Mouse (Mus musculus) megakaryocyte, adult 5-6 weeks (primary cell): ENCODE measurements around the gene Hgfac. TPM values are rescaled to one million over a fixed set of nuclear protein-coding genes. Genes with fewer than 3 reads are reported as not detected.

ENCODE experiments used
- ATAC-seq: 2 replicates; pipeline ENCODE4 v1.8.0; 2016; ENCODE audit warnings: mild to moderate bottlenecking, inconsistent platforms; ENCODE audit not compliant: poor library complexity, severe bottlenecking
- total RNA-seq, 2 experiments: library from RNA; stranded (forward) in 1 of 2; stranded (reverse) in 1 of 2; fragments of 153-499, 151-499 nt in 1 of 2; fragments of 221-1000, 200-1000 nt in 1 of 2; gene quantifications; 2 replicates each; pipeline versions ENCODE4 v1.2.3 to v1.2.4; 2015 to 2017

Gene Hgfac
- total RNA-seq, 2 experiments from 2014 or later: 0.44 TPM; not detected in 1

DNA sequence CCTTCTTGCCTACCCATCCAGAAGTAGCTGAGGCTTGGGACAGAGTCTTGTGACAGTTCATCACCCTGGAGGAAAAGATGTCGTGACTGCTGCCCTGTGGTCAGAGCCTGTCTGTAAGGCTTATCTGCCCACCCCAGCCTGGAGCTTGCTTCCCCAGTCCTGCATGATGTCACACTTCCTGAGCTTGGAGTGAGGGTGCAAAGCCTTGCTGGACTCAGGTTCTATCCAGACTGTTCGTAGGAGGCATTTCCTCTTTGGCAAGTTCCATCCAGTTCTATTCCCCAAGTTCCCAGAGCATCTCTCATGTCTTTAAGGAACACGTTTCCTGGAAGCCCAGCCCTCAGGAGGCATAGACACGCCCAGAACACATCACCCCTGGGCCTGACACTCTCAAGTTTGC is 5.5 kb upstream of the Hgfac start:
- no peak for ATAC-seq

DNA sequence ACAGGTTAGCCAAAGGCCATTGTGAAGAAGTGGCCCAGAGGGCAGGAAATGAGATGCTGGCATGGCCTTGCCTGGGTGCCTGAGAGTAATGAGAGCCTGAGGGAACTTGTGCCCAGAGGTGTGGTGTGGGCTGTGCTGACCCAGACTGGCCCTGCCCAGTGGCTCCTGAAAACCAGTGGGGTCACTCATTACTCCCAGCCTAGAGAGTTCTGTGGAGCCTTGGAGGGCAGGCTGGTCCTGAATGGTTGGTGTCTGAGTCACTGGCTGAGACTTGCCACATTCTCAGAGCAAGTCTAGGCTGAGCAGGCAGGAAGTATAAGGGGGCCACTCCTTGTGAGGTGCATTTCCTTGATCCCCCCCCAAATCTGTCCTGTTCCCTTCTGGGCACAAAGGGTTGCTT is 3.9 kb upstream of the Hgfac start:
- ATAC-seq: no peak

DNA sequence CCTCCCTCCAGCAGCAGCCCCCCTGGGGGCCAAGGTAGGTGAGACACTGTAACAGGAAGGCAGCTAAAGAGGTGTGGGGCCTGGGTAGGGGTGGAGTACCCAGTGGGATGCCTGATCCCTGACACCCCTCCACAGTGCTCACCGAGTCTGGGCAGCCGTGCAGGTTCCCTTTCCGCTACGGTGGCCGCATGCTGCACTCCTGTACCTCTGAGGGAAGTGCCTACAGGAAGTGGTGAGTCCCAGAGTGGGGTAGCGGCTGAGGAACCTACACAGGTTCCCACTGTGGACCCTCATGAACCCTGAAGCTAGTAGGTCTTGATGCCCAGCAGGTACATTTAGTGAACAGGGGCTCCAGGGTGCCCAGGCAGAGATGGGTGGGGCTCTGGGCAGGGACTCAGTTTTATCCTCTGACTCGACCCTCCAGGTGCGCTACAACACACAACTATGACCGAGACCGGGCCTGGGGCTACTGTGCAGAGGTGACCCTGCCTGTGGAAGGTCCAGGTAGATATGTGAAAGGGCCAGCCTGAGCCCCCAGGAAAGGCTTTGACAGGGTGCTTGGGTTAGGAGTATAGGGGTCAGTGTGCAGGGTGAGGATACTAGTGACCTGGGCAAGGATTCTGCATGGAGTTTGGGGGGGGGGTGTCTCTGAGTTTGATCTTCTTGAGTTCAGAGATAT is 1.3 kb downstream of the Hgfac start:
- peak; percentile 72 for ATAC-seq

DNA sequence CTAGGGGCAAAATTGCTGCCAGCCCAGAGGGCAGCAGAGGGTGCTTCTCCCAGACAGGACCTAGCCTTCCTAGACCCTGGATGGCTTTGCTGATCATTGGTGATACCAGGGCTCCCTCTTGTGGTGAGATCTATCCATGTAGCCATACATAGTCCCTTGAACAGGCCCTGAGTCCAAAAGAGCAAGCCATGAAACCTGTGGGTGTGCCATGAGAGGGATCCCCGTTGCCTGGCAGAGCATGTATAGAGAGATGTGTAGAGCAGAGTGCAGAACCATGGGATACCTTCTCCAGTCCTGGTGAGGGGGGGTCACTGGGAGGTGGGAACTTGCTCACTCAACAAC is 1.8 kb downstream of the Hgfac start:
- peak; percentile 71 for ATAC-seq

DNA sequence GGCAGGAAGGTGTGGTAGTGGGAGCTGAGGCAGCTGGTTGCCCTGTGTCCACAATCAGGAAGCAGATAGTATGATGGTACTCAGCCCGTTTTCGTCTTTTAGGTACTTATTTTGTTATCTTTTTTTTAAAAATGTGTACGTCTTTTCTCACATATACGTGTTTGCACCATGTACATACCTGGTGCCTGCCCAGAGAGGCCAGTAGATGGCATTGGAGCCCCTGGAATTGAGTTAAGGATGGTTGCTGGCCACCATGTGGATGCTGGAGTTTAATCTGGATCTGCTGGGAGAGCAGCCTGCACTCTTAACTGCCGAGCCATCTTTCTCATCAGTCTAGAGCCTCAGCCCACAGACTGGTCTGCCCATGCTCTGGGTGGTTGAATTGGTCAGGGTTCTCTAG is 9.2 kb downstream of the Hgfac start:
- no peak for ATAC-seq

DNA sequence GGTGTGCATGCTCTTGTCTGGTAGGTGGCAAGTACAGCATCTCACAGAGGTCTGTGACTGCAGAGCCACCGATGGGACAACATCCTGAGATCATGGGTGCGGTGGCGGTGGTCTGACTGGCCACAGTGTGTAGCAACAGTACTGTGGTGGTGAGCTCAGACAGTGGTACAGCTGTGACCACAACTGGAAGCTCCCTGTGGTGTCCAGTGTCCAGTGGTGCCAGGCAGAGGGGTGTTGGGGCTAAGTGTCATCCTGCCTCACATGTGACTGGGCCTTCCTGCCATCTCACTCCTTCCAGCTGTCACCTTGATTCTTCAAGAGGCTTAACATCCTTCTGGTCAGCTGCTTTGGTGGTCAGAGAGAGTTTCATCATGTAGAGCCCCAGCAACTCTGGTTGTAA is 13.3 kb downstream of the Hgfac start:
- ATAC-seq: no peak

DNA sequence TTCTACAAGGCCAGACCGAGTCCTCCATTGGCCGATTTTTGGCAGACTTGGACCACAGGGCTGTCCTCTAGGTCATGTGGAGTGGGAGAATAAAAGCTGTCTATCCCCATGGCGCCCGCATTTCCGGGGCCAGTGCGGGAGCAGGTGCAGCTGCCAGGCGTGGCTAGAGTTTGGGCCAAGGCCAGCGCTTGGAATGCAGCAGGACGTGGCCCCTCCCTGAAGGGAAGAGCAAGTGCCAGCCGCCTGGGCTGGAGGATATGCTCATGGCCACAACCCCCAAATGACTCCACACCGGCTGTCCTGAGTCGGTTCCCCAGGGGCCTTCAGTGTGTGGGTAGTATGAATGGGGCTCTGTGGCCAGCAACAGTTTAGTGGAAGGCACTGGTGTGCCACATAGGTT is 13.8 kb downstream of the Hgfac start:
- no peak for ATAC-seq

DNA sequence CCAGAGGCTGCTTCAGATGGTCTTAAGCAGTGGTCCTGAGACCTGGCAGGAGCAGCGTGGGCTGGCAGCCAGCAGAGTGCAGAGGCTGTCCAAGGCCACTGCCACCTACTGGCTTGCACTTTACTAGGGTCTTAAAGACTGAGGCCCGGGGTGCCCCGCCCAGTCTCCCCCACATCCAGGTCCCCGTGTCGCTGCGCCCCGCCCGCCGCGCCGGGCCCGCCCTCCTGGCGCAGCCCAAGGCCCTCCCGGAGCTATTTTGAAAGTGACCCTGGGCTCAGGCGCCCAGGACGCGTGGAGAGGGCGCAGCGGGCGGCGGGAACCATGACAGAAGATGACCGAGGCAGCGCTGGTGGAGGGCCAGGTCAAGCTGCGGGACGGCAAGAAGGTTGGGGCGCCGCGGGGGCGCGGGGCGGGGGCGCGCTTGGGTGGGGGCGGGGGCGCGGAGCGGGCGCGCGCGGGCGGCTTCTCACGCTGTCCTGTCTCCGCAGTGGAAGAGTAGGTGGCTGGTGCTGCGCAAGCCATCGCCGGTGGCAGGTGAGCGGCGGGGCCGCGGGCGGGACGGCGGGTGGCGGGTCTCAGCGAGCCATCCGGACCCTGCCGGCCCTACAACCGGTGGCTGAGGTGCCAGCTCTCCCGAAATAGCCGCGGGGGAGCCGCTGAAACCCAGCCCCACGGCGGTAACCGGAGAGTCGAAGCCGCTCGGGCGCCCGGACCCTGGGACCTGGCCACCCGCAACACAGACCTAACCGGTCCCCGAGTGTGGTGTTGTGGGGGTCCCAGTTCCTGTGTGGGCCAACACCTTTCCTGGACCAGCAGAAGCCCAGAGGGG is 15.5 kb downstream of the Hgfac start, which contains the start of gene Dok7:
Gene Dok7 (plus strand): TSS at position 163 of the 829 bp plus-strand sequence.
- ATAC-seq: no peak

DNA sequence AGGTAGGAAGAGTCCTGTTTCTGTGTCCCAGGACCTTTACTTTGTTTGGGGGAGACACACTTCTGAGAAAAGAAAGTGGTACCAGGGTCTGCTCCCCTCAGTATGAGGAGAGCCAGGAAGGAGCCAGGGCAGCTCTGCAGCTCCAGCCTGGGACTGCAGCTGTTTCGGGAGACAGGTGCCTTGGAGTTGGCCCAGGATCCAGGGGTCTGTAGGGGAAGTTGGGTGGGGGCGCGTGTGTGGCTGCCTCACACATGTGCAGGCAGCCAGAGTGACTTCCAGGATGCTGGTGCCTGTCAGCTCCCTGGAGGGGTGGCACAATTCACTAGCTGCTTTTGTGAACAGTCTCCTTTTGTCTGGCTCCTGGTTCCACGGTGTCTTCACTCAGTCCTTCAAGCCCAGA is 16.3 kb downstream of the Hgfac start:
- no peak for ATAC-seq

DNA sequence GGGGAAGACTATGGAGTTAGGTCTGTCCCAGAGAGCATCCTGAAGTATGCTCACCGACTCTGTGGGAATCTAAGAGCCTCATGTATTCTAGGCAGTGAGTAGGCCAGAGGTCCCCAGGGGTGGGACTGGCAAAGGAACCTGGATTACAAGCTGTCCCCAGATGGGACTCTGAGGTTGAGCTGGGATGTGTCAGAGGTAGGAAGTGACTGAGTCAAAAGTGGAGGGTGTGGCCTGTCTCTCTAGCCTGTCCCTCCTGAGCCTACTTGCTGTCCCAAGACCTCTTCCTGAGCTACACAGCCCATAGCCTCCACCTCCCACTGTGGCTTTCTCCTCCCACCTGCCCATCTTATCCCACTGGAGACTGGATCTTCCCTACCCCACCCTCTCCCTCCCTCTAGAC is 16.9 kb downstream of the Hgfac start:
- ATAC-seq: no peak

DNA sequence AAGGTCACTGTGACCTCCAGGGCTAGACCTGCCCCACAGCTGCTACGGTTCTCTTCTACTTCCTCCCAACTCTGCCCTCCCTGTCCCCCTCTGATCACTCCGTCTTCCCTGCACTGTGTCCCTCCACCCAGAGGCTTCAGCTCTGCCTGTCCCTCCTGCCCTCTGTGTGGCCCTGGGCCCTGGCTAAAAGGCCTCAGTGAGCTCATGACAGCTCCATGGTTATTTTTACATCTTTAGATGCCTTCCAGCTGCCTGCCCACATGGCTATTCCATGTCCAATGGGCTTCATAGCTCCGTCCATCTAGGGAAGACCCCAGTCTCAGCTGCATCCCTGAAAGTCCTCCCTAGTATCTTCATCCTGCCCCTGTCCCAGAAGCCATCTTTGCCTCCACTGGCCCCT is 18.8 kb downstream of the Hgfac start:
- no peak for ATAC-seq

DNA sequence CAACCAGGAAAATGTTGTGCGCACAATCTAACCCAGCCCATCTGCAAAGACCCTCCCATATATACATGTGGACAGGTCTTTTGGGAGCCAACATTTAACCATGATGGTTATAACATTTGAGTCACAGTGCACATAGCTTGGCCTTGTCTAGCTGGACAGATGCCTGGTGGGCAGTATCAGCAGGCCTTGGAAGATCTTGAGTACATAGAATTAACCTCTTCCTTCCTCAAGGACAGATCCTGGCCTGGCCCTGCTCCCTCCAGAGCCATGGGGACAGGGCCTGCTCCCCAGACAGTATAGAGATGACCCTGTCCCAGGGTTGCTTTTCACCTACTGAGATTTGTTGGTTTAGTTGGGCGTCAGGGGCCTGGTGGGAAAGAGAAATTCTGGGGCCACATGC is 28.5 kb downstream of the Hgfac start:
- no peak for ATAC-seq

DNA sequence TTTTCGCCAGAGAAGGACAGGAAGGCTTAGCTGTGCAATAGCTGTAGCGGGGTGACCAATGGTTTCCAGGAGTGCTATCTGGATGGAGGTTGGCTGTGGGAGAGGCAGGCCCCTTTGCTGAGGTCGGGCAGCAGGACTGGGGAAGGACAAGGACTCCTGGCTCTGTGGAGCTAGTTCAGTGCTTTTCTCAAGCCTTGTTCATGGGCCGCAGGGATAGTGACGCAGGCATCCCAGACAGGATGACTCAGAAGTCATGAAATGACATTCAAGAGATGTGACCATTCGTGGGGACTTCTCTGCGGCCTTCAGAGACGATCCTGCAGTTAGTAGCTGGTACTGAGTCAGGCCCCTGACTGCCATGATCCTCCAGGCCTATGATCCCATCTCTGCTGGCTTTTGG is 29.0 kb downstream of the Hgfac start:
- no peak for ATAC-seq

DNA sequence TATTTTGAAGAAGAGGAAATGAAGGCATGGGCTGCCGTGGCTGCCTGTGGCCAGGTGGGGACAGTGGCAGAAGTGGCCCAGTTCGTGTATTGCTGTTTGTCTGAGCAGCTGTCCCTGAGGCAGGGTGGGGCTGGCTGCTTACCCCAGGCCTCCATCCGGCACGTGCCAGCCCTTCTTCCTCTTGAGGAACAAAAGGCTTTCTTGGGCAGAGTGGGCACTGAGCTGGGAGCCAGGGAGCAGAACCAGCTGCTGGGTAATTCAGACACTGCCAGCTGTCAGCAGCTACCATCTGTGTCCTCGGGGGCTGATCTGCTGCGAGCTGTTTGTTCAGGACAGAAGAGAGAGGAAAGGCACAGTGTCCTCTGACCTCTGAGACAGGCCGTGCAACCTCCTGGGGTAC is 29.6 kb downstream of the Hgfac start:
- ATAC-seq: no peak

DNA sequence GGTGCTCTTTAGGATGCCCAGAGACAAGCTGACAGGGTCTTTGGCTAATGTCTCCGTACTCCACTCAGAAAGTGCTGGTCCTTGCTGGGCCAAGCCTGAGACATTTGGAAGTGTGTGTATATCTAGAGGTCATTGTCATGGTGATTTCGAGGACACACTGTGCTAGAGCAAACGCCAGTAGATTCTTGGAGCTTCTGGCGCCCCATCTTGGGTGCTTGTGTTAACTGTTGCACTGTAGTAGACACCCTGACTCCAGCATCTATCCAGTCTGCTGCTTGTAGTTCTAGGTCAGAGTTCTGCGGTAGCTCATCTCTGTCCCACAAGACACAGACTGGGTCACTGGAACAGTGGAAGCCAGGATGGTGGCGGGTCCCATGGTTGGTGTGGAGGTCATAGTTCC is 30.5 kb downstream of the Hgfac start:
- ATAC-seq: no peak

DNA sequence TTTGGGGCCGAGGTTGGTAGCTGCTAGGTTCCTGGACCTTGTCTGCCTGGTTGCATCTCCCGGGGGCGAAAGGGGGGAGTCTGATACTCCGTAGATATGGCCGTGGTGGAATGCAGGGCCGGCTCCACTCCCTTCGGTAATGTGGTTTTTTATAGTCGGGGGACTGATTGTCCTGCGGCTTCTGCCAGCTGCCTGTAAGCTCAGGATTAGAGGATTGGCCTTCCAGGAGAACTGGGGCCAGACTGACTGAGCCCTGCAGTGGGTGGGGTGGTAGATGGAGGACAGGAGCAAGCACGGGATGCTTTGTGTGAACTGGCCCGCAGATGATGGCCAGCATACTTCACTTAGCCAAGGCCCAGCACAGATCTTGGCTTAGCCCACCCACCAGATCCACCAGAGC is 31.9 kb downstream of the Hgfac start:
- no peak for ATAC-seq

DNA sequence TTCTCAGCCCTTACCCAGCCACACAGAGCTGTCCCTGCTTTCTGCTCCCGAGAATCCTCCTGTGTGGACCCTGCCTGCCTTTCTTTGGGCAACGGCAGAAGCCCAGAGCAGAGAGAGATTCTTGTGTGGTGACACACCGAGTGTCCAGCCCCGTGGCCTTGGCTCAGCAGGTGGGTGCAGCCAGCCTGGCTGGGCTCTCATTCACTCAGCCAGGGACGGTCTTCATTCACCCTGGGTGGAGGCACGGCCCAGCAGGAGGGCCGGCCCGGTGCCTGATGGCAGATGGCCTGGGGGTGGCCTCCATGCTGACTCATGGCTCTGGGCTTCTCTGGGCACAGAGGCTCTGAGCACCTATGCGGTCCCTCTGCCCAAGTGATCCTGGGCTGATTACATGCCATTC is 32.7 kb downstream of the Hgfac start:
- no peak for ATAC-seq

DNA sequence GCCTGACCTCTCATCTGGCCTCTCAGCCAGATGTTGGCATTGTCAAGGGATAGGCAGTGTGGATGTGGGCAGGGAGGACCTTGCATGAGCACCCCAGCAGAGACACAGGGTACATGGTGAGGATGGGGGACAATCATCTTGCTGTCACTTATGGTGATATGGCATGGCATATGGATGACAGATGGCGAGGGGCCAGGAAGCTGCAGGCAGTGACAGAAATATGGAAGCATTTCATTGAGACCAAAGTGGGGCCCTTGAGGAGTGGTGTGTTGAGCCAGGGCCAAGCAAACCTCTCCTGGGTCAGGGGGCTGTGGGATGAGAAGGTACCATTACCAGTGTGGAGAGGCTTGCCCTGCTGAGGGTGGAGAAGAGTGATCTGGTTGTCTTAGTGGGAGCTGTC is 35.1 kb downstream of the Hgfac start:
- no peak for ATAC-seq

DNA sequence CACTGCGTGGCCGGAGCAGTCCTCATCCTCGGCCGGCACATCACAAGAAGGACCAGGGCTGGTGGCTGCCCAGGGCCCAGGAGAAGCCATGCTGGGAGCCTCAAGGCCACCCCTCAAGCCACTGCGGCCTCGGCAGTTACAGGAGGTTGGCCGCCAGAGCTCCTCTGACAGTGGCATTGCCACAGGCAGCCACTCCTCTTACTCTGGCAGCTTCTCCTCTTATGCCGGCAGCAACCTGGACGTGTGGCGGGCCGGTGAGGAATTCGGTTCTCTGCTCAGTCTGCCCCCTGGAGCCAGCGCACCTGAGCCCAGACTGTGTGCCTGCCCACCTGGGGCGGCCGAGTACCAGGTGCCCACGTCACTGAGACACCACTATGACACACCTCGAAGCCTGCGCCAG is 37.8 kb downstream of the Hgfac start:
- no peak for ATAC-seq

DNA sequence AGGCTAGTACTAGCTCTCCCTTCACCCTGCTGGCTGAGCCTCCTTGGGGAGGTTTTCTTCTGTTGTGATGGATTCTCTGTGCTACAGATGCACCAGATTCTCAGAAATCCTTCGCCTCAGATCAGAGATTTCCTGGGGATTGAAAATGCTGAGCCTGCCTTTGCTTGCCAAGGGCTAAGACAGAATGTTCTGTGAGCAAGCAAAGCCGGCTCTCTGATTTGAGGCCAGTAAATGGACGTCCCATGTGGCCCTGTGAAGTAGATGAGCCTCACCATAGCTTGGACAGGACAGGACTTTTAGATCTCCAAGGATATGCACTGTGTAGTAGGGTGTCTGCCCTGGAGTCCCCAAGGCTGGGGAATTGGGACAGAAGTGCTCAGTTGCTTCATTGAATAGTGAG is 43.6 kb downstream of the Hgfac start:
- ATAC-seq: no peak

DNA sequence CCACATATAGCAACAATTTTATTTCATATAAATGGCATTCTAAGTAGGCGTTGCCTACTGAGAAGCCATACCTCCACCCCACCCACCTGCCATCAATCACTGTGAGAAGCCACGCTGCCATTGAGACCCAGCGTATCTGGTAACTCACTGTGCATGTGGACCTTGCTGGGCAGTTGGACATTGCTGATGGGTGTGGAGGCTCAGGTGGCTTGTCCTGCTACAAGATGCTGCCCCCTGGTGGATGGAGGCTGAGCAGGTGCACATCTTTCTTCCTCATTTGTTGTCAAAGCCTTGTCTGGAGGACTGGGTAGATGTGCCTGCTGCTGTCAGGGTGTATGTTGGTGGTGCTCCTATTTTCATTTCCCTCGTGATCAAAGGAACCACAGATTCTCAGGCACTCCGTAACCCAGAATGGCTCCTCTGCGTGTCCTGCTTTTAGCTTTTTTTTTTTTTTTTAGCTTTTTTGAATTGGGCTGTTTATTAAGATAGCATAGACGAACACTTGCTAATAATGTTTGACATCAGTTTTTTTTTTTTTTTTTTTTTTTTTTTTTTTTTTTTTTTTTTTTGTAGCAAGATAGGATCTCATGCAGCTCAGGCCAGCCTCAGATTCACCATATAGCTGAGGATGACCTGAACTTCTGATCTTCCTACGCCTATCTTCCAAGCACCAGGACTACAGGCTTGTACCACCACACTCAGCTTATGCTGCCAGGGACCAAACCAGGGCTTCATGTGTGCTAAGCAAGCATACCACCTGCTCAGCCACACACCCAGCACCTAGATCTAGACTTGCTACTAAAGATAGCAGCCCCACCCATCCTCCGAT is 47.7 kb downstream of the Hgfac start:
- peak; percentile 69 for ATAC-seq

DNA sequence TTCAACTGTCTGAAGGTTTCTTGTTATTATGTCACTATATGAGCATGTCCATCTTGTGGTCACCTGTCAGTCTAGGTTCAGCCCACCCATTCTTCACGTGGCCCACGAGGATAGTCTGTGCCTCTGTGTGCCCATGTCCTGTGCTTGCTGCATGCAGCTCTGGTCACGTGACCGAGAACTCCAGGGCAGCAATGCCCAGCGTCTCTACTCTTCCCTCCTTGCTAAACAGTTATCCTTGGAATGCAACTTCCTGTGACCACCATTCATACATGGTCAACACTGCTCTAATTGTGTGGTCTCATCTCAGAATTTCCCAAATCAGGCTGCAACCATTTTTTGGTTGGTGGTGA is 48.3 kb downstream of the Hgfac start:
- ATAC-seq: no peak
